Mouse (Mus musculus) T-cell, adult 66 days (primary cell): ENCODE results near the gene Olfr382. TPM values are rescaled to one million over a fixed set of nuclear protein-coding genes. Genes with fewer than 3 reads are reported as not detected.

Experiments
- total RNA-seq, 2 experiments: library from RNA; stranded (reverse); gene quantifications; 3 replicates in 1 of 2; 4 replicates in 1 of 2; pipeline ENCODE4 v1.2.4; 2023

Gene Olfr382
- total RNA-seq, result not detected

GRCm38 (mm10) chr11:73517097-73517496, at the start of gene Olfr382:
Gene Olfr382, minus strand, starts transcription at chr11:73517197.

GRCm38 (mm10) chr11:73491503-73491902, 25.5 kb downstream of the Olfr382 start, which contains the start of gene Olfr381:
Gene Olfr381, minus strand, starts transcription at chr11:73491603.

Other genes starting within 250 kb of the Olfr382 start
- not detected for gene Trpv3, start 249.8 kb downstream of the Olfr382 start, total RNA-seq
- not detected for gene Aspa, start 187.6 kb downstream of the Olfr382 start, total RNA-seq
- gene Gm49340, start 187.5 kb downstream of the Olfr382 start, total RNA-seq, result not detected
- gene Spata22, start 187.5 kb downstream of the Olfr382 start, total RNA-seq, result not detected
- gene Olfr20, start 166.4 kb downstream of the Olfr382 start, total RNA-seq, result not detected
- gene Olfr376, start 146.0 kb downstream of the Olfr382 start, total RNA-seq, result not detected
- not detected for gene Olfr1, start 117.6 kb downstream of the Olfr382 start, total RNA-seq
- gene Olfr378, start 88.7 kb downstream of the Olfr382 start, total RNA-seq, result not detected
- gene Olfr380, start 59.7 kb downstream of the Olfr382 start, total RNA-seq, result not detected
- gene Olfr381, start 25.6 kb downstream of the Olfr382 start, total RNA-seq, result not detected
- gene Olfr385, start 75.8 kb upstream of the Olfr382 start, total RNA-seq, result not detected
- not detected for gene Olfr384, start 81.4 kb upstream of the Olfr382 start, total RNA-seq
- gene Zfp735, start 171.6 kb upstream of the Olfr382 start, total RNA-seq, result not detected